Mouse (Mus musculus): ENCODE data around the gene Wipf2.
A peak's percentile ranks its signal among the peaks of the same experiment; 100 is the strongest.

Gene Wipf2

DNA sequence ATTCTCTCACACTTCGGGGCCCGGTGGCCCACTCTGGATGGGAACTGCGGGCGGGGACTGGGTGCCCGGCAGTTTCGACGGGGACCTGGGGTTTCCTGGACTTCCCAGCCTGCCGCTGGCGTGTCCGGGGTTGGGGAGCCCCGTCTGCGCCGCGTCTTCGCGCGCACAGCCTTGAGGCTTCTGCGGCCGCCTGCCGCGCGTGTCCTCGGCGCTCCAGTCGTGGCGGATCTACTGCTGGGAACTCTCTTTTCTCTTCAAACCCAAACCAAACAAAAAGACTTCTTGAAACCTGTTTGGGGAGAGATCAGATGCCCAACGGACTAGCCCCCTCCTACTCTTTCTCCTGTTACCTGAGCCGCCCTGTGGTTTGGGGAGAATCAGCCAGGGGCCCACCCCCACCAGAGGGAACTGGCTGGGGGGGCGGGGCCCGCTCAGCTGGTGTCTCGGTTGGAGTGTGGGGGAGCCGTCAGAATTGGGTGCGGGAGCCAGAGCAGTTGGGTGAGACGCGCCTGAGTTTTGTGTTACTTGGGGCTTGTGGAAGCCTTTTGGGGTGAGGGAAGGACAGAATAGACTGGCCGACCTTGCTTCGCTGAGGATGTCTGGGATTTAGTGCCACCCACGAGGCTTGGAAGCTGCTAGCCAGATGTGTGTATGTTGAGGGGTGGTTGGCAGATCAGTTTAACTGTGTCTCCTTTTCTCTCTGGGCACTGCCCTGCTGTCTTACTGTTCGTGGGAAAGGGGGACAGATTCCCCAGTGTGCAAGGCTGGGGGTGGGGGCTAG, 74.7 kb downstream of the Wipf2 start:
- DNase-seq (ENCODE audit: low read depth, low spot score): peak; percentile 76
- no peaks in the 10 kb centered on the region for H3K36me3 ChIP-seq (ENCODE audit: control insufficient read depth, insufficient read depth, low read length, poor library complexity, severe bottlenecking)
- no peaks in the 10 kb centered on the region for H3K27me3 ChIP-seq (ENCODE audit: control insufficient read depth, insufficient read depth, low read length, poor library complexity, severe bottlenecking)

DNA sequence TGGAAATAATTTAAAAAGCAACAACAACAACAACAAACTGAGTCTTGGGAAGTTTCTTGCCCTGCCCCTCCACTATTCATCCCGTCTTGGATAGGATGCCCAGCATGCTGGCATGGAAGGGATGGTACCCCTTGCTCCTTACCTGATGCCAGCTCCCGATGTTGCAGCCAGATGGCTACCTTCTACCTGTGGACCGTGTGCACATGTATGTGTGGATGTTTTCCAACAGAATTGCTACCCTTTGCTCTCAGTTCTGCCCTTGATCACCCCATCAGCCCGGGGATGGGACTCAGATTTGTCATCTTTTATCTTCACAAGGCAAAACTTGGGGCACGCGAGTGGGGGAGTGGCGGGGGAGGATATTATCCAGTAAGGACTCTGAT, 75.3 kb downstream of the Wipf2 start:
- Histone ChIP-seq H3K27me3 (ENCODE audit: control insufficient read depth, insufficient read depth, low read length, poor library complexity, severe bottlenecking) (no peaks in the 10 kb centered on the region), H3K36me3 (ENCODE audit: control insufficient read depth, insufficient read depth, low read length, poor library complexity, severe bottlenecking) (no peaks in the 10 kb centered on the region)
- DNase-seq (ENCODE audit: low read depth, low spot score): no peak

DNA sequence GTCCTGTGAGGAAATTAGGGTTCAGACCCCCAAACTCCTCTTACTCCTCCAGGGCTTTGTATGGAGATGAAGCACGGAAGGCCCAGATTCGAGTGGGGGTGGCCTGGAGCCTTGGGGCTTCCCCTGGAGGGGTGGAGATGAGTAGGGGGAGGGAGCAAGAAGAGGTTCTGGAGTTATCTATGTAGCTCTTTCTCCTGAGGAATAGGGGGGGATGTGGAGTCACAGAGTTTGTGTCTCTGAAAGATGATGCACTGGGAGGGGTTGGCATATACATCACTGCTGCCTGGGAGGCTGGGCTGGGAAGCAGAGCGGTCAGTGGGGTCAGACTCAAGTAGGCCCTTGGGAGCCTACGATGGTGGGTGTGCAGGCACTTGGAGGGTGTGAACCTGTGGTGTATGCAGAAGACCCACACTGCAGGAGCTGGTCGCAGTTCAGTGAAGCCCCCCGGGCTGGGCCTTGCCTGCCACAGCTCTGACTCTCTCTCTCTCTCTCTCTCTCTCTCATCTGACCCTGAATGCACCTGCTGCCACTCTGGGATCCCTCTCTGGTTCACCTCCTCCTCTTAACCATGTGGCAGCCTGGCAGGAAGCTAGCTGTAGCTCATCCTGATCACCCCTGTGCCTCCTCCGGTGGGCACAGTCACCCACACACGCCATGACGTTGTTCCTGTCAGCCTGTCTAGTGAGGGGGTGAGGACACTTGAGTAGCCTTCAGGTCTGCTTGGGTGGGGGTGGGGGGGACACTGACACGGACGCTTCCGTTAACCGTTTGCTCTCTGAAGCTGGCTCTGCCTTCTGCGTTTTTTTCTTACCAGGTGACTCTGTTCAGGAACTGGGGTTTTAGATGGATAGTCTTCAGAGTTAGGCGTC, 75.9 kb downstream of the Wipf2 start:
- no peaks in the 10 kb centered on the region for H3K36me3 ChIP-seq (ENCODE audit: control insufficient read depth, insufficient read depth, low read length, poor library complexity, severe bottlenecking)
- peak; percentile 90 for DNase-seq (ENCODE audit: low read depth, low spot score)
- H3K27me3 ChIP-seq (ENCODE audit: control insufficient read depth, insufficient read depth, low read length, poor library complexity, severe bottlenecking): no peaks in the 10 kb centered on the region

DNA sequence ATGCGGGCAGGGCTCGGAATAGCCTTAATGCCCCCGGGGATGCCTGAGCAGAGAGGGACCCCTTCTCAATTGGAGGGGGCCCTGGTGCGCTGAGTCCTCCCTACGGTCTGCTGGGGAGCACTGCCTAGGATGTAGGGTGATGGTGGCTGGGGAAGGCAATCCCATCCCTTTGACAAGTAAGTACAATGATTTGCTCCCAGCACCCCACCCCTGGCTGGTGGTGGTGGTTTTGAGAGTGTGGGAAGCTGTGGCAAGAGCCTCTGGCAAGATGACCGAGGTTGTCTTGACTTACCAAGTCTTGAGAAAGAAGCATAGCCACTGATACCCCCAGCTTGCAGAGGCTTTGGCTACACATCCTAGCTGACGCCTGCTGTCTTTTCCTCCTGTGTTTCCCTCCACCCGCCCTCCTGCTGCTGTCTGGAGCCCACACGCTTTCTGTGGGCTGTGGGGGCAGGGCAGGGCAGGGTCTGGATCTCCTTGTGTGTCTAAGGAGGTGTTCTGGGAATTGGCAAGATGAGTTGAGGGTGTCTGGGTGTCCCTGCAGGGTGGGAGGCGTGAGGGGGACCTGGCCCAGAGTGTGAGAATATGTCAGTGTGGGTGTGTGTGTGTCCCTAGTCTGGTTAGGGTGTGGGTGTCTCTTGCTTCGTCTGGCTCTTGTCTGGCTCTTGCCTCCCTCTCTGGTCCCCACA, 76.7 kb downstream of the Wipf2 start:
- H3K27me3 ChIP-seq (ENCODE audit: control insufficient read depth, insufficient read depth, low read length, poor library complexity, severe bottlenecking): no peaks in the 10 kb centered on the region
- no peak for DNase-seq (ENCODE audit: low read depth, low spot score)
- no peaks in the 10 kb centered on the region for H3K36me3 ChIP-seq (ENCODE audit: control insufficient read depth, insufficient read depth, low read length, poor library complexity, severe bottlenecking)

DNA sequence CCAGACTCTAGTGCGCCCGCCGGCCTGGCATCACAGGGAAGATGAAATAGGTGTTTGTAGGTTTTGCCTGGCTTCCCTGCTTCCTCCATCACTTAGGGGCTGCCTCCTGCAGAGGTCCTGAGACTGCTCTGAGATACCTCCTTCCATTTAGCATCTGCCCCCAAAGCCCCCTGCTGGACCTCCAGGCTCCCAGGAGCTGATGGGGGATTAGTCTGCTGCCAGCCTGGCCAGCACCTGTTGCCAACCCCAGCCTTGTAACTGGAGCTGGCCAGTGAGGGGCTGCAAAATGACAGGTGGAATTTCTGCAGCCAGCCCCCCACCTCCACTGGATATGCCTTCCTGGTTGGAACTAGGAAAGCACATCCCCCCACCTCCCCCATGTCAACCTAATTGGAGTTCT, 77.3 kb downstream of the Wipf2 start:
- DNase-seq (ENCODE audit: low read depth, low spot score): no peak
- Histone ChIP-seq H3K36me3 (ENCODE audit: control insufficient read depth, insufficient read depth, low read length, poor library complexity, severe bottlenecking) (no peaks in the 10 kb centered on the region), H3K27me3 (ENCODE audit: control insufficient read depth, insufficient read depth, low read length, poor library complexity, severe bottlenecking) (no peaks in the 10 kb centered on the region)

DNA sequence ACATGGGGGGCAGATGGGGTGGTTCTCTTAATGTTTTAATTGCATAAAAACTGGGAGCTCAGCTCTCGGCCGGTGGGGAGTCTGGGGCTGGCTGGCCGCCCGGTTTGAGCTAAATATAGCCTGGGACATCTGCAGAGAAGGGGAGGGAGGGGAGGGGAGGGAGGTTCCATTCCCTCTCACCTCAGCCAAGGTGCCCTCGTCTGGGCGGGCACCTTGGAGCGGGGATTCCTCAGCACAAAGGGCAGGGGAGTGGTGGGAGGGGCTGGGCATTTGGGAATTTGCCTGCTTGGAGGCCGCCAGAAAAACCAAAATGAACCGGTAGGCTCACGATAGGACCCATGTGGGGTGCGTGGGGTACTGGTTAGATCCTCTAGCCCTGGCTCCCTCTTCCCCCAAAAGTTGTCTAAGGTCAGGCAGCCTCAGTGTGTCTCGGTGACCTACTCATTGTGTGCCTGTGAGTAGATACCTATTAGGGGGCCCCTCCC, 77.9 kb downstream of the Wipf2 start:
- DNase-seq (ENCODE audit: low read depth, low spot score): no peak
- Histone ChIP-seq H3K36me3 (ENCODE audit: control insufficient read depth, insufficient read depth, low read length, poor library complexity, severe bottlenecking) (no peaks in the 10 kb centered on the region), H3K27me3 (ENCODE audit: control insufficient read depth, insufficient read depth, low read length, poor library complexity, severe bottlenecking) (no peaks in the 10 kb centered on the region)

DNA sequence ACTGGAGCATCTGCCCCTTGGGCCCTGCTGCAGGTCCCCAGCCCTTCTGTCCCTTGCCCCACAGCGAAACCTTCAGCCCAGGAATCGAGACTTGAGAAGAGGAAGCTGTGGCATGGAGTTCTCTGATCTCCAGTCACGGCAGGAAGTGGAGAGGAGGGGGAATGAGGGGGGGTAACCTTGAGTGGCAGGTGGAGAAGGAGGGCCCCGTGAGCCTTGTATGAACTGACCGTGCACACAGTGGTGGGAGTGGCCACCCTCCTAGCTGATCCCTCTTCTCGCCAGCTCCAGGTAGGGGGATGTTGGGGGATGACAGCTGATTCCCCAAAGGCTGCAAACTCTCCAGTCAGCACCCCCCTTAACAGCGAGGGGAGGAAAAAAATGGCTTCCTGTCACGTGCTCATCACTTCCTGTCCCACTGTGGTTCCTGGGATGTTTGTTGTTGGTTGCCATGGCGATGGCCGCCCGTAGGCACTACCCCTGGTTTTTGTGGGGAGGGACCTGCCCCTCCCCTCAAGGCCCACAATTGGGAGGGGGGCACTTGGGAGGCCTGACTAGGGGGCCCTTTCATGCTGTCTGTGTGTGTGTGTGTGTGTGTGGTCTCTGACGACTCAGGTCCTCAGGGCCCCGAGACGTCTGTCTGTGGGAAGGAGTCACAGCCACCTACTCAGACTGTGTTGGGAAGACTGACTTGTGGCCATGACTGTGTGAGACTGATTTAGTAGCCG, 78.5 kb downstream of the Wipf2 start:
- H3K36me3 ChIP-seq (ENCODE audit: control insufficient read depth, insufficient read depth, low read length, poor library complexity, severe bottlenecking): no peaks in the 10 kb centered on the region
- no peaks in the 10 kb centered on the region for H3K27me3 ChIP-seq (ENCODE audit: control insufficient read depth, insufficient read depth, low read length, poor library complexity, severe bottlenecking)
- peak; percentile 99 for DNase-seq (ENCODE audit: low read depth, low spot score)

DNA sequence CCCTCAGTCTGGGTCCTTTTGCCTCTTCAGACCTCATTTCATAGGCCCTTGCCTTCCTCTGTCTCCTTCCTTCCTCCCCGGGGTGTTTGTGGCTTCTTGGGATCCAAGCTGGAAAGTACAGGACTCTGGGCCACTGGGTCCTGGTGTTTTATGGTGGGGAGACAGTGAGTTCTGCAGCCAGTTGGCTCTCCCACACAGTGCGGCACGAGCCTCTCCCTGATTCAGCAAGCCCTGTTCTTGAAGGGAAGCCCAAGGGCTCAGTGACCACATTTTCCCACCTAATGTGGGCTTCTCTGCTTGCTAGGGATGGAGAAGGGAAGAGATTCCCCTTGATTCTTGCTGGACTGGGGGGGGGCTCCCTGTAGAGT, 79.1 kb downstream of the Wipf2 start:
- no peaks in the 10 kb centered on the region for H3K36me3 ChIP-seq (ENCODE audit: control insufficient read depth, insufficient read depth, low read length, poor library complexity, severe bottlenecking)
- no peaks in the 10 kb centered on the region for H3K27me3 ChIP-seq (ENCODE audit: control insufficient read depth, insufficient read depth, low read length, poor library complexity, severe bottlenecking)
- DNase-seq (ENCODE audit: low read depth, low spot score): no peak

DNA sequence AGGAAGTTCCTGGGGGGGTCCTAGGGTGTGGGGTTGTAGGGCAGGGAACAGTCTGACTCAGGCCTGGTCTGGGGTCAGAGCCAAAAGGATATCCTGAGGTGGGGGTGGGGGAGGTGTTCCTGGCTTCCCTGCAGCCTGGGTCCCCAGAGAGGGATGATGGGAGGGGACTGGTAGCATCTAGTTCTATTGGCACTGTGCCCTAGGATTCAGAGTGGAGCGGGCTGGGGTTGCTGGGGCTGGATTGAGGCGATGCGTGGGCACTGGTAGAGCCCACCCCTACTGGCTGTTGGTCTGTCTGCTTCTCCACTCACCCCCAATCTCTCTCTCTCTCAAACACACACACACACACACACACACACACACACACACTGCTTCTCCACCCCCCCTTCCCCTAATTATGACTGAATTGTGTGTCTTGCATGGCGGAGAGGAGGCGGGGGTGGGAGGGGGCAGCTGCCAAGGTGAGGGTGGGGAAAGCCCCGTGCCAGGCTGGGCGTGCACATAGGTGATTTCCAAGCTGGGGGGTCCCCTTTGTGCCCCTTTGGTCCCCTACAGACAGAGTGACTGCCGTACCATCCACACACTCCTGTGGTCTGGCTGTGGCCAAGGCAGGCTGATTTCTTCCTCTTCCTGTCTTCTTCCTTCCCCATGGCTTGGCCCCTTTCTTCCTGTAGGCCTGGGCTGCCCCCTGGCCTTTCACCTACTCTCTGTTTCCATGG, 79.6 kb downstream of the Wipf2 start:
- H3K27me3 ChIP-seq (ENCODE audit: control insufficient read depth, insufficient read depth, low read length, poor library complexity, severe bottlenecking): no peaks in the 10 kb centered on the region
- peak; percentile 94 for DNase-seq (ENCODE audit: low read depth, low spot score)

DNA sequence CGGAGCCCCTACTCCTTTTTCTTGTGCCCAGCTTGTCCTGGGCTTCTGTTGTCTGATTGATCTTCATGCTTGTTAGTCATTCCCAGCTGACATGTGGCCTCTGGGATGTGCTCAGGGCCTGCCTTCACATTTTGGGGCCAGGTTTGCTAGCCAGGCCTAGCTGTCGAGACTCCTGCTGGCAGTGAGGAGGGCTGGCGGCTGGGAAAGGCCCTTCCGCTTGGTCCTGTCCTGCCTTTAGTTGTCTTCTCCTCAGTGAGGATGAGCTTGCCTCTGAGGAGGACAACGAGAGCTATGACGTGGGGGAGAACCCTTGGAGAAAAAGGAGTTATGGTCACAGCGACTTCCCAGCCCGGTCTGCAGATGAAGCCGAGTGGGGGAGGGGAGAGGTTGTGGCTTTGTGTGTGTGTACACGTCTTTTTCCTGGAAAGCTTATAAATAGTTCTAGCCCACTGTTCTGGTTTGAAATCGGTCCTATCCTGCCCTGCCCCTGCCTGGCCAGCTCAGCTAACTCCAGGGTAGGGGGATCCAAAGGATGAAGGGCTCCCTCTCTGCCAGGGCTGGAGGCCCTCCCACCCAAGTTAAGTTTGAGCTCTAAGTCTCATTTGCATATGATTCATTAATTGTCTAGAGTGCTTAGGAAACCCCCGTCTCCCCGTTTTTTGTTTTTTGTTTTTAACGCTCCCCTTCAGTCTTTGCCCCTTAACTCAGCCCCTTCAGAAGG, 80.5 kb downstream of the Wipf2 start:
- DNase-seq (ENCODE audit: low read depth, low spot score): peak; percentile 76
- no peaks in the 10 kb centered on the region for H3K36me3 ChIP-seq (ENCODE audit: control insufficient read depth, insufficient read depth, low read length, poor library complexity, severe bottlenecking)
- no peaks in the 10 kb centered on the region for H3K27me3 ChIP-seq (ENCODE audit: control insufficient read depth, insufficient read depth, low read length, poor library complexity, severe bottlenecking)

More for the DNA sequence above, 79.6 kb downstream of the Wipf2 start:
- no peaks in the 10 kb centered on the region for H3K36me3 ChIP-seq (ENCODE audit: control insufficient read depth, insufficient read depth, low read length, poor library complexity, severe bottlenecking)

DNA sequence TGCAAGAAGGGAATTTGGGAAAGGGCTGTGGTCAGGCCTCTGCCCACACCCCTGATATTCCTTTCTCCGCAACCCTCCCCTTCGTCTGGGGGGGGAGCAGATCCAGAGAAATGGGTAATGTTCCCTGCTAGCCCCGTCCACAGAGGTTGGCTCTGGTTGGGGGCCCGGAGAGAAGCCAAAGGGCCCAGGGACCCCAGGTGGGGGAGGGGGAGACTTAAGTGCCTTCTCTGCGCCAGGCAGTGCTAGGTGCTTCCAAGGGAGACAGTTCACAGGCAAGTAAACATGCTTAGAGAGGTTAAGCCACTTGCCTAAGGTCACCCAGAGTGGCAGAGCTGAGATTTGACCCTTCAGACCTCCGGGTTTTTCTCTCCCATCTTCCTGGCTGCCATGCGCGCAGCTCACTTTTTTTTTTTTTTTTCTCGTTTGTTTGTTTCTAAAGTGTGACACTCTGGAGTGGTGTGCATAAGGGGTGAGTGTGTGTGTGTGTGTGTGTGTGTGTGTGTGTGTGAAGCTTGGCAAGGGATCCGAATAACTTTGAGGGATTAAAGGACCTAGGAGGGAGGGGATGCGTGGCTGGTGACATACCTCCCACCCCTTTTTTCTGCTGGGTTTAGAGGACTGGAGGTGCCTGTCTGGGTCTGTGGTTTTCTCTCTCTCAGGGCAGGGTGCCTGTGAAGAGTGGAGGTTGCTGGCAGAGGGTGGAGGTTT, 81.6 kb downstream of the Wipf2 start:
- DNase-seq (ENCODE audit: low read depth, low spot score): no peak
- Histone ChIP-seq H3K36me3 (ENCODE audit: control insufficient read depth, insufficient read depth, low read length, poor library complexity, severe bottlenecking) (no peaks in the 10 kb centered on the region), H3K27me3 (ENCODE audit: control insufficient read depth, insufficient read depth, low read length, poor library complexity, severe bottlenecking) (no peaks in the 10 kb centered on the region)

DNA sequence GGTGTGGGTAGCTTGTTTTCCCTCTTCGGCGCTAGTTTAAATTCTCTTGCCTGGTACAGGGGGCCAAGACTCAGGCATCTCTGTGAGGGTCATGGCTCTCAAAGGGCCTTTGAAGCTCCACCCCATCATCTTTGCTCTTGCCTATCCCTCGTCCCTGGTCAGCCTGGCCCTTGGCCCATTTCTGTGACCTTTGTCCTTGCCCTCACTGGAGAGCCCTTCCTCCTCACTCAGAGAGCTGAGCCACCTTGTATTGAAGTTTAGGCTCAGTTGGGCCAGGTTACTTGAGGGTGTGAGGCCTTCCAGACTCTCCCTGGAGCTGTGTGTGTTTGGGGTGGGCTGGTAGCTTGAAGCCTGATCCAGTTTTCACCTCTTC, 82.2 kb downstream of the Wipf2 start:
- no peaks in the 10 kb centered on the region for H3K36me3 ChIP-seq (ENCODE audit: control insufficient read depth, insufficient read depth, low read length, poor library complexity, severe bottlenecking)
- DNase-seq (ENCODE audit: low read depth, low spot score): no peak
- no peaks in the 10 kb centered on the region for H3K27me3 ChIP-seq (ENCODE audit: control insufficient read depth, insufficient read depth, low read length, poor library complexity, severe bottlenecking)

DNA sequence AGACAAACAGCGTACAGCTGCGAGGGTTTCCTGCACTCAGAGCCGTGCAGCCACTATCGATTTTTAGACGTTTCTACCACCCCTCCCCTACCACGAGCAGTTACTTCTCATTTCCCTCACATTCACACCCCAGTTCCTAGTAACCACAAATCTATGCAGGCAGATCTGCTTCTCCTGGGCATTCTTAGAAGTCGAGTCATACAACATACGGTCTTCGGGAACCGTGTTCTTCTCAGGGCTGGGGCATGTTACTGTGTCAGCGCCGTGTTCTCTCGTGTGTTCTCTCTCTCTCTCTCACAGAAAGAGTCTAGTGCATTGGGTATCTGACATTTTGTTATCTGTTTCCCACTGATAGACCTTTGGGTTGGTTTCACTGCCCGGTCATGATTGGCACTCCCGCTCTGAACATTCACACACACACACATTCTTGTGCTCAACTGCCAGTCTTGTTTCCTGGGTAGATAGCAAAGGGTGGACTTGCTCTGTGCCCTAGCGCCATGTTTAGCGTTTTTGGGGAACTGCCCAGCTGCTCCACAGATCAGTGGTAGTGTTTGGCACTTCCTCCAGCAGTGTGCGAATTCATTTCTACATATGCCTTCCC, 84.6 kb downstream of the Wipf2 start:
- Histone ChIP-seq H3K36me3 (ENCODE audit: control insufficient read depth, insufficient read depth, low read length, poor library complexity, severe bottlenecking) (no peaks in the 10 kb centered on the region; the same call in 1 of the 2 replicates), H3K27me3 (ENCODE audit: control insufficient read depth, insufficient read depth, low read length, poor library complexity, severe bottlenecking) (no peaks in the 10 kb centered on the region)
- peak; percentile 60 for DNase-seq (ENCODE audit: low read depth, low spot score)
